Mouse (Mus musculus) erythroblast, embryonic 14.5 days (primary cell): ENCODE data around the gene Rnf144b. TPM values are rescaled to one million over a fixed set of nuclear protein-coding genes. Genes with fewer than 3 reads are reported as not detected.

Source experiments
- H3K27me3 ChIP-seq: 2 replicates; pipeline ENCODE4 v1.6.1; 2012; ENCODE audit warnings: inconsistent platforms; ENCODE audit not compliant: control insufficient read depth
- H3K36me3 ChIP-seq: 2 replicates; pipeline ENCODE4 v1.6.1; 2012; ENCODE audit warnings: mild to moderate bottlenecking, inconsistent platforms; ENCODE audit not compliant: control insufficient read depth
- H3K4me1 ChIP-seq: 2 replicates; pipeline ENCODE4 v1.6.1; 2012; ENCODE audit warnings: inconsistent platforms; ENCODE audit not compliant: control insufficient read depth
- H3K4me3 ChIP-seq: replicated peaks from 2 replicates; pipeline ENCODE3; 2012; ENCODE audit warnings: moderate library complexity, mild to moderate bottlenecking, inconsistent platforms
- H3K9me3 ChIP-seq: 2 replicates; pipeline ENCODE4 v1.6.1; 2012; ENCODE audit warnings: low read length, inconsistent platforms, mixed read lengths; ENCODE audit not compliant: control insufficient read depth
- GATA1 ChIP-seq: IDR thresholded peaks from 2 replicates; pipeline ENCODE4 v1.6.1; 2012; ENCODE audit warnings: low read length, inconsistent platforms, mixed read lengths
- TAL1 ChIP-seq: IDR thresholded peaks from 3 replicates; pipeline ENCODE4 v1.6.1; 2012; ENCODE audit warnings: low read length, inconsistent platforms, mixed read lengths
- polyA plus RNA-seq: library from polyadenylated mRNA; stranded (reverse); fragments of >175 nt; gene quantifications from 2 replicates; pipeline ENCODE4 v1.2.3, GENCODE M21; 2012

The Rnf144b gene
- 0.05 TPM in 1 of 2 replicates, not detected in the other for polyA plus RNA-seq

- H3K9me3 ChIP-seq = peaks cover 2% of the 10 kb centered on the region
- peaks cover 67% of the 10 kb centered on the region for H3K27me3 ChIP-seq
- H3K36me3 ChIP-seq = peaks cover 13% of the 10 kb centered on the region
- peaks cover 59% of the 10 kb centered on the region for H3K4me1 ChIP-seq
- peak within 1 kb of the TSS; percentile 84 for H3K4me3 ChIP-seq
- TF ChIP-seq TAL1 (no peak), GATA1 (no peak)
These were observed at the start of gene Rnf144b for GRCm38 (mm10) chr13:47122537-47123430. TSS of gene Rnf144b (plus strand) at chr13:47122656.

GRCm38 (mm10) chr13:47076156-47076555, 46.3 kb upstream of the Rnf144b start:
- TF ChIP-seq TAL1 (no peak), GATA1 (no peak)
- H3K4me1 ChIP-seq = no peaks in the 10 kb centered on the region
- no peaks in the 10 kb centered on the region for H3K27me3 ChIP-seq
- H3K9me3 ChIP-seq = peaks cover 2% of the 10 kb centered on the region
- peaks cover 29% of the 10 kb centered on the region for H3K36me3 ChIP-seq
- no peak overlapping the region for H3K4me3 ChIP-seq

GRCm38 (mm10) chr13:47077367-47077766, 45.1 kb upstream of the Rnf144b start:
- Histone ChIP-seq H3K9me3 (peaks cover 4% of the 10 kb centered on the region), H3K4me3 (no peak overlapping the region), H3K4me1 (no peaks in the 10 kb centered on the region), H3K27me3 (no peaks in the 10 kb centered on the region), H3K36me3 (peaks cover 35% of the 10 kb centered on the region)
- TF ChIP-seq GATA1 (no peak), TAL1 (no peak)

GRCm38 (mm10) chr13:47078799-47079198, 43.7 kb upstream of the Rnf144b start:
- no peaks in the 10 kb centered on the region for H3K27me3 ChIP-seq
- H3K4me1 ChIP-seq = no peaks in the 10 kb centered on the region
- H3K9me3 ChIP-seq = peaks cover 4% of the 10 kb centered on the region
- TF ChIP-seq TAL1 (no peak), GATA1 (no peak)
- H3K4me3 ChIP-seq = no peak overlapping the region
- peaks cover 46% of the 10 kb centered on the region for H3K36me3 ChIP-seq

GRCm38 (mm10) chr13:47080905-47081505, 41.5 kb upstream of the Rnf144b start:
- Histone ChIP-seq H3K4me1 (no peaks in the 10 kb centered on the region), H3K9me3 (peaks cover 4% of the 10 kb centered on the region), H3K4me3 (no peak overlapping the region), H3K27me3 (no peaks in the 10 kb centered on the region), H3K36me3 (peaks cover 66% of the 10 kb centered on the region)
- TF ChIP-seq GATA1 (no peak), TAL1 (no peak)

- TF ChIP-seq TAL1 = no peak
- TF ChIP-seq GATA1 = no peak
These were observed 34.0 kb upstream of the Rnf144b start for GRCm38 (mm10) chr13:47088433-47088832.

GRCm38 (mm10) chr13:47089271-47089670, 33.2 kb upstream of the Rnf144b start:
- Histone ChIP-seq H3K4me1 (peaks cover 4% of the 10 kb centered on the region), H3K36me3 (peaks cover 100% of the 10 kb centered on the region), H3K4me3 (no peak overlapping the region), H3K27me3 (no peaks in the 10 kb centered on the region), H3K9me3 (no peaks in the 10 kb centered on the region)
- TF ChIP-seq TAL1 = no peak
- no peak for TF ChIP-seq GATA1

More at GRCm38 (mm10) chr13:47088433-47088832, 34.0 kb upstream of the Rnf144b start:
- Histone ChIP-seq H3K27me3 (no peaks in the 10 kb centered on the region), H3K9me3 (no peaks in the 10 kb centered on the region), H3K4me3 (no peak overlapping the region), H3K36me3 (peaks cover 100% of the 10 kb centered on the region), H3K4me1 (no peaks in the 10 kb centered on the region; the same call in 1 of the 2 replicates)

GRCm38 (mm10) chr13:47093791-47094190, 28.7 kb upstream of the Rnf144b start:
- H3K4me1 ChIP-seq = peaks cover 24% of the 10 kb centered on the region
- H3K27me3 ChIP-seq = no peaks in the 10 kb centered on the region
- H3K9me3 ChIP-seq = no peaks in the 10 kb centered on the region
- no peak overlapping the region for H3K4me3 ChIP-seq
- peaks cover 100% of the 10 kb centered on the region for H3K36me3 ChIP-seq
- TF ChIP-seq TAL1 (no peak), GATA1 (no peak)

- Histone ChIP-seq H3K4me3 (no peak overlapping the region), H3K4me1 (peaks cover 42% of the 10 kb centered on the region), H3K9me3 (no peaks in the 10 kb centered on the region), H3K27me3 (no peaks in the 10 kb centered on the region), H3K36me3 (peaks cover 100% of the 10 kb centered on the region)
- TF ChIP-seq GATA1 (no peak), TAL1 (no peak)
These were observed 25.9 kb upstream of the Rnf144b start for GRCm38 (mm10) chr13:47096591-47096990.
